Mouse (Mus musculus): ENCODE measurements around the gene Rogdi.

Gene Rogdi

GRCm38 (mm10) chr16:5013054-5013838 is at the start of gene Rogdi:
Gene Rogdi, minus strand, starts transcription at chr16:5013553.
- peak; percentile 100 for DNase-seq

- peak; percentile 17 for DNase-seq
These were observed 44.8 kb upstream of the Rogdi start for GRCm38 (mm10) chr16:5058114-5058513.

DNA sequence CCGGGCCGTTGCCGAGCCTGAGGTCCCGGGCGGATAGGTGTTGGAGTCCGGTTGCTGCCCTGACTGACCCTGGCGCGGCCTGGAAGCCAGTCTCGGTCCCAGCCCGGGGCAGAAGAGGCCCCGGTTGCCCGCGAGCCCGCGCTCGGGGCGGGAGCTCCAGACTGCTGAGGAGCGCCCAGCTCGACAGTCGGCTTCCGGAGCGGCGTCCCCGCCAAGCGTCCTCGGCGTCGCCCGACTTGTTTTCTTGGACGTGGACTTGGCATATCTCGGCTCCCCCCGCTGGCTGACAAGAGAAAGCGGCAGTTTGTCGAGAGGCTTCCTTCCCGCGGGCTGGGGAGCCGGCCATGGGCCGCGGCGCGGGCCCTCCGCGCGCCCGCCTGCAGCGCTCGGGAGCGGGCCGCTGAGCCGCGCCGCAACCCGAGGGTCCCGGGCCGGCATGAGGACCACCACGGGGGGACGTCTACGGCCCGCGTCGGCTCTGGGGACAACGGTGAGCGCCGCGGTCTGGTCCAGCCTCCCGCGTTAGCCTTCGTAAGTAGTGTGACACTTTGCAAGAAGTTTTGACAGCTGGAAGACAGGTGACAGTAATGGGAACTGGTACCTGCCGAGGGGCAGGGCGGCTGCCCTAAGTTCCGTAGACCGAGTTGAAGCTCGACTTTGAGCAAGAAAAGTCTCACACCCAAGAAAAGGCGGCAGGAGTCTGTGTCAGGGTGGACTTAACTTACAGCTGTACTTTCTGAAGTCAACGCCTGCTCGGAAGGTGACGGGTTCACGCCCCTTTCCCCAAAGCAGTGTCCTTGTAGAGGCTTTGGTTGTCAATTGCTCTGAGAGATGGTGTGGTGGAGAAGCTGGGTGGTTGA is 37.1 kb upstream of the Rogdi start:
- peak; percentile 81 for DNase-seq

GRCm38 (mm10) chr16:5049774-5050234 is 36.5 kb upstream of the Rogdi start, which contains the start of the genes Glyr1 and Ubn1:
Gene Glyr1, minus strand, starts transcription at chr16:5049863.
Gene Ubn1, plus strand, starts transcription at chr16:5050057.
- DNase-seq = peak; percentile 99

DNA sequence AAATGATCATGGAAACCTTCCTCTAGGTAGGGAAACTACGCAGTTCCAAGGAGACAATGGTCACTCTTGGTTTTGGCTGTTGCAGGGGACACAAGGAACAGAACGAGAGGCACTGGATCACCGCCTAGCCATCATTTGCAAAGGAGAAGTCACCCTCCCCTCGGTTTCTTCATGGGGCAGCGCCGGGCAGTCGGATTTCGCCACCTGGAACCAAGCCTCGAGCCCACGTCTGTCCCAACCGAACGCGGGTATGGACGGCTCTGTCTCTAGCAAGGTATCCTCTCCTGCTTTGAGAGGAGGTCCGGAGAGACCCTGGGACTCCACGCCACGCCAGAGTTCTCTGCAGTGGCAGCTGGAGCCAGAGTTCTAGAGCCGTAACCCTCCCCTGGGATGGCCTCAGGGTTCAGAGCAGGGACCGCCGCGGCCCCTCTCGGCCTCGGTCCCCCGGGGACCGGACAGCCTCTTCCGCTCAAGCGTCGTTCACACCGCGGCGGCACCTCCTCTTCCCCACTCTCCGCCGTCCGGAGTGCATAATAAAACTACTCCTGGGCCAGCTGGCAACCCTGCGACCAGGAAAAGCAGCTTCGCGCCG is 35.9 kb upstream of the Rogdi start:
- DNase-seq = peak; percentile 10

DNA sequence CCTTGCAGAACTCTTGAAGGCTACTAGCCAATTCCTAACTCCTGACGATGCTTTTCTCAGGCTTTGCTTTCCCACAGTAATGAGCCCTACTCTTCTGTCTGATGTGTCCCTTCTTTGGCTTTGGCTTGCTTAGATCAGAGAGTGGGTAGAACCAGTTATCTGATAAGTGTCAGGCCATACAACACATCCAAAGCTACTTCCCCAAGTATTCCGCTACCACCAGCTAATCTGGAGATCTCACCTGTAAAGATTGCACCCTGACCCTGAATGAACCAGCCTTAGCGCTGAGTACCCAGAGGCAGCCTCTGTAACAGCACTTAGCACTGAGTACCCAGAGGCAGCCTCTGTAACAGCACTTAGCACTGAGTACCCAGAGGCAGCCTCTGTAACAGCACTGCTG is 32.0 kb upstream of the Rogdi start:
- no peak for DNase-seq

DNA sequence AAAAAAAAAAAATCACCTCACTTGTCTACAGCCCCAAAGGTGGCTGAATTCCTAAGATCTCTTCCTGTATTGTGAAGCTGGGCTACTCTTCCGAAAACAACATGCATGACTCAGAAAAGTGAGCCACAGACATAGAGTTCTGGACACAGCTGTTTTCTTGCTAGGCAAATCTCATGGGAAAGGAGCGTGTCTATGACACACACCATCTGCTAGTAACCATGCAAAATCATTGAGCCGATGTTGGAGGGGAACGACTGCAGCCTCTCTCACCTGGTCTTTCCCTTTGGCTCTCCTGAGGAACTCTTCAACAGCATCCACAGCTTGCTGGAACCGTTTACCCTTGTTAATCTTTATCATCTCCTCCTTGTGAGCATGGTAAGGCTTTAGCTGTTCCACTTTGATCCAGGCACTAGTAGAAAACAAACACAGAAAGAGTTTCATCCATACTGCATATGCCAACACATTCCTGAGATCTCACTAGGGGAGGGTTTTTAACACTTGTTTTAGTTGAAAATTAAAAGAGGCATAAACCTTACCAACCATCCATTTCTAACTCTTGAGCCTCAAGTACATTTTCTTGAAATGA is 23.4 kb upstream of the Rogdi start:
- peak; percentile 34 for DNase-seq

- DNase-seq = no peak
These were observed 22.2 kb upstream of the Rogdi start for GRCm38 (mm10) chr16:5035591-5035990.

- no peak for DNase-seq
These were observed 16.5 kb upstream of the Rogdi start for GRCm38 (mm10) chr16:5029847-5030246.

DNA sequence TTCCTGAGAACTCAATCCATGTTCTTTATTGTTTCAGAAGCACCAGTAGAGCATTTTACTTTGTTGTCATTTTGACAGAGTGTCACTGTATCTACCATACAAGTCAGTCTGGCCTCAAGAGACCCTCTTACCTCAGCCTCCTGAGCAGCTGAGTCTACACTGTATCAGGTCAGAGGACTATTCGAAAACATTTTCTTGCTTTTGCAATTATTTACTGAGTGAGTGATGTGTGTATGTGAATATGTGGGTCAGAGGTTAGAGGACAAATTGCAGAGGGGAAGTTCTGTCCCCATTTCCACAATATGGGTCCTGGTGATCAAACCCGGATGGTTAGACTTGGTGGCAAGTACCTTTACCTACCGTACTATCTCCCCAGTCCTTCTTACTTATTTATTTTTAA is 10.7 kb upstream of the Rogdi start:
- no peak for DNase-seq

DNA sequence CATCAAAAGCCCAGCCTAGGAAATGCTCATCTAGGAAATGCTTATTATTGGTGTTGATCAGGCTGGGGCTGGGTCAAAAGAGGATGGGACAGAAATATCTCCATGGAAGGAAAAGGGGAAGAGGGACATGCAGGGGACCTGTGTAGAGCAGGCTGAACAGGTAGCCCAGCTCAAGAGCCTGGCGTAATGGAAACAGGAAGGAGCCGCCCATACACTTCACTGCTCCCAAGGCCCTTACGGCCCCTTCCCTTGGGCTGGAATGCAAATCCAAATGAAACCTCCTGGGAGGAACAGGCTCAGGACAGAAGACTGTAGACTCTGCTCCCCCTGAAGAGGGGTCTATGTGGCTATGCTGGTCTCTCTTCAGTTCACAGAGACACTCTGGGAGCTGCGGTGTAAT is 1.2 kb upstream of the Rogdi start:
- DNase-seq = no peak

GRCm38 (mm10) chr16:5012036-5013005 is 1.0 kb downstream of the Rogdi start:
- DNase-seq = peak; percentile 77

DNA sequence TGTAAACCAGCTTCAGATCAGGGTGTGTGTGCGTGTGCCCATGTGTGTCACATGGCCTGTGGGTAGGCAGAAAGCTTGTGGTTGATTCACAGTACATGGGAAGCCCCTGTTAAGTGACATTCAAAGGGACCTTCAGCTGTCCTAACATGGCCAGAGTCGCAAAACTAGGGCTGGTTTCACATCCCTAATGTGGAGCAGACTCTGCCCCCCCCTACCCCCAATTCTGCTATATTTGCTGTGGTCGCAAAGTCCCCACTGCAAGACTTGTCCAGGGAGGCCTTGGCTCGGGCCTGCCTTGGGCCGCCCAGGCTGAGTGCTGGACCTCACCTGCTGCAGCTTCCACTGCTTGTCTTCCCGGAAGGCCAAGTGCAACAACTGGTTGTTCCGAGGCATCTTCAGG is 2.1 kb downstream of the Rogdi start:
- DNase-seq = no peak

DNA sequence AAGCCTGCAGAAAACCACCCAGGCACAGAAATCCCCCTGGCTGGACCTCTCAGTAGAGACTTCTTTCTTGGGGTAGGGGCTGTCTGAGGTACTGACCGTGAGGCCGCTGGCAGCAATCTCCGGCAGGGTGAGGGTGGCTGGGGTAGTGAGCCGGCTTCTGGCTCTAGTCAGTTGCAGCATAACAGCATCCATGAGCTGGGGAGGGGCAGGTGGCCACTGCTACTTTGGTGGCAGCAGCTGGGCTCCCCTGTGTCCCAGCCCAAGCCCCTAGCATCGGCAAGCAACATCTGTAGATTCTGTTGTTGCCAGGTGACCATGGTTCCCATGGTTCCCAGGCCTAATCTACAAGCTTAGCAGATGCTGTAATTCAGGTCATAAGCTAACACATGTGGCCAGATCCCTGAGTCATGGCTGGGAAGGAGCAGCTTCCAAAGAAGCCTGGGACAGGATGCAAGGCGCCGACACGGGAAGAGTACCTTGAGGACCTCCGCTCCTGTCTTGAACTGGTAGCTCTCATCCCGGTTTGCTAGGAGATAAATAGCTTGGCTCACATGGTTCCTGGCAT is 2.9 kb downstream of the Rogdi start:
- no peak for DNase-seq

DNA sequence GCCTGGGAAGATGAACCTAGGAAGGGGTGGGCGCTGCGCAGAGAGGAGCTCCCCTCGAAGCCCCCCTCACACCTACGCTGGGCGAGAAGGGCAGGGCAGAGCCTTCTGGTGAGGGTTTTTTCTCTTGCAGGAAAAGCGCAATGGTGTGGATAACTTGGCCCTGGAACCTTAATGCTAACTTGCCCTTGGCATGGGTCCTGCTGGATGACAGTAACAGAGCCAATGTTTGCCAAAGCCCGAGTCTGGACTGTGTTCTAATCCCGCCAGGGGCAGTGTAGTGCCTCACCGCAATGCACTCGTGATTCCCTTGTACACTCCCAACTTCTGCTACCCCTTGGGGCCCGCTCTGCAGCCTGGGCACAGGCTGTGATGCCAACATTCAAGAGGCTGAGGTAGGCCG is 5.3 kb downstream of the Rogdi start:
- DNase-seq = peak; percentile 85

DNA sequence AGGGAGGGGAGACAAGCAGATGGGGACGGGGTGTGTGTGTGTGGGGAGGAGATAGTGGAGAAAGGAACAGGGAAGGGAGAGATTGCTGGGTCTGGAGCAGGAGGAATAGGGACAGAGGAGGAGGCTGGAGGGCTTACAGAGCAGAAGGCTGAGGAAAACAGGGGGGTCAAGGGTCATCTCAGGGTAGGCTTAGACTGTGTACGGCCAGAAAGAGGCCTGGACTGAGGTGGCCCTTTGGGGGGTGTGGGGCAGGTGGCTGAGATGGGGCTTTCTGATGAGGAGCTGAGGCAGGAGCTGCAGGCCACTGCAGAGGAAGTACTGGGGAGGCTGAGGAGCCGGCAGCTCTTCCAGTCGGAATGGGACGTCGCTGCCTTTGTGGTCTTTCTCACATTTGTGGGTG is 5.9 kb downstream of the Rogdi start:
- DNase-seq = peak; percentile 50

DNA sequence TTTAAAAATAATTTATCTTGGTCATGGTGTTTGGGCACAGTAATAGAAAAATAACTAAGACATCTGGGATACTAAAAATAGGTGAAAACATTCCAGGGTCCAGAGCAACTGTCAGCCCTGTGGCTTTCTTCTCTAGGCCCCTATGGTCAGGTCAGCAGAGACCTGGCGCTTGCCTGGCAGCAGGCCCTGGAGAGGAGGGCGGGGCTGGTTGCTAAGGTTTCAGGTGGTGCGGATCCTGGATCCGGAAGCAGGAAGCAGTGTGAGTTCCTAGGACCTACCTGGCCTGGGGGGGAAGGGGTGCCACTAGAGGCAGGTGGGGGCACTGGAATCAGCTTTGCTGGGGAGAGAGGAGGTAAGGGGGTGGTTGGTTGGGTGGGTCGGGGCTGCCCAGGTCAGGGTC is 6.3 kb downstream of the Rogdi start, which contains the start of gene Smim22:
TSS of gene Smim22 (plus strand) at position 222 of the 400 bp plus-strand sequence.
- DNase-seq = peak; percentile 91

- DNase-seq = peak; percentile 89
These were observed 12.7 kb downstream of the Rogdi start for GRCm38 (mm10) chr16:5000611-5001010.

- DNase-seq = no peak
These were observed 14.4 kb downstream of the Rogdi start for GRCm38 (mm10) chr16:4998984-4999383.

GRCm38 (mm10) chr16:4997553-4997952 is 15.8 kb downstream of the Rogdi start, which contains the start of gene Sept12:
Gene Sept12, minus strand, starts transcription at chr16:4997852.
- DNase-seq = peak; percentile 63

- DNase-seq = no peak
These were observed 20.1 kb downstream of the Rogdi start for GRCm38 (mm10) chr16:4993276-4993675.

Data from kidney, adult 9 months (tissue).